Mouse (Mus musculus): ENCODE measurements around the gene Igfbpl1. TPM values are rescaled to one million over a fixed set of nuclear protein-coding genes. Genes with fewer than 3 reads are reported as not detected.

The Igfbpl1 gene
- polyA plus RNA-seq, 1 experiment from 2014 or later: 94.2 TPM

DNA sequence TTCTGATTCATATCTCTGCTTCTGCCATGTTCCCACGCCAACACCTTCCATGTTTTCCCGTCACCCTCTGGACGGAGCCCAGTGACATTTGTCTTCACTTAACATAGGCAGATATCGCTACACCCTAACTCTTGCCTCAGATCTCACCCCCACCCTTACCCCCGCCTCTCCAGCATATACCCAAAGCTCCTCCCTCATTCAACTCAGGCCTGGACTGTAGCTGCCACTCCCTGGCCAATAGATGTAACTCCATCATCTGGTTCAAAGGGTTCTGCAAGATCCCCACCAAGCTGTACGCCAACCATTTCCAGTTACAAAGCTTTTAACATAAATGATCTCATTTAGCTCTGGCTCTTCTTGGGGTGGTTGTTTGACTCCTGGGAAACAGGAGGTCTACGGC lies 59.9 kb downstream of the Igfbpl1 start:
- no peak for ATAC-seq
- Histone ChIP-seq H3K4me2 (ENCODE audit: low read length) (no peak overlapping the region), H3K4me1 (replicated peaks; ENCODE audit: control insufficient read depth, insufficient read depth, low read length) (peaks cover 75% of the 10 kb centered on the region), H3K4me3 (replicated peaks; ENCODE audit: low read length) (no peak overlapping the region), H3K27me3 (replicated peaks; ENCODE audit: control insufficient read depth, insufficient read depth, low read length) (no peaks in the 10 kb centered on the region), H3K36me3 (ENCODE audit: control insufficient read depth, insufficient read depth) (no peaks in the 10 kb centered on the region), H3K9ac (replicated peaks; ENCODE audit: low read depth, low read length) (no peak overlapping the region), H3K9me3 (ENCODE audit: control insufficient read depth, low read length) (no peaks in the 10 kb centered on the region; the same call in 1 of the 2 replicates), H3K27ac (ENCODE audit: low read length) (no peak overlapping the region)
- 83% methylated on average over 7 of the region's 7 CpGs for WGBS

DNA sequence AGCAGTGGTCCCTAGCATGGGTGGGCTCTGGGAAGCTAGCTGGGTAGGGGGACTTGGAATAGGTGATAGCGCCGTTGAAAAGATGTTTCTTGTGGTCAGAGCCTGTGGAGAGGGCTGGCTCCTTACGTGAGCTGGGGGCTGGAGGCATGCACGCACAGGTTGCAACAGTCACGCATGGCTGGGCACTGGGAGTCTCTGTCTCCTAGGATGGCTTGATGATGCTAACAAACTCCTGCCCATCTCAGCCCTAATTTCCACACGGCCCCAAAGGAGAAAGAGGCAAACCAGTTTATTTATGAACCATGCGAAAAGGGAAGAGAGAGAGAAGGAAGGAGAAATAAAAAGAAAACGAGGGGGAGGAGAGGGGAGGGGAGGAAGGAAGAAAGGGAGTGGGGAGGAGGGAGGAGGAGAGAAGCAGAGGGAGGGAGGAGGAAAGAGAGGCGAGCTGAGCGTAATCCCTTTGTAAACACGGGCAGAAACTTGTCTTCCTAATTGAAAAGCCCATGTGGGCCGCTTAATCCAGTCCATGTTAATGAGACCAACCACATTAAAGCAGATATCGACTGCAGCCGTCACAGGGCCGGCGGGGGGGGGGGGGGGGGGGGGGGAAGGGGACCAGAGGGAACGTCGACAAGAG lies 61.0 kb downstream of the Igfbpl1 start:
- Histone ChIP-seq H3K9ac (replicated peaks; ENCODE audit: low read depth, low read length) (peak overlapping the region; percentile 58), H3K27ac (ENCODE audit: low read length) (peak overlapping the region; percentile 84), H3K4me3 (replicated peaks; ENCODE audit: low read length) (no peak overlapping the region), H3K4me1 (replicated peaks; ENCODE audit: control insufficient read depth, insufficient read depth, low read length) (peaks cover 64% of the 10 kb centered on the region), H3K4me2 (ENCODE audit: low read length) (peak overlapping the region; percentile 38), H3K9me3 (ENCODE audit: control insufficient read depth, low read length) (no peaks in the 10 kb centered on the region; the same call in 1 of the 2 replicates), H3K27me3 (replicated peaks; ENCODE audit: control insufficient read depth, insufficient read depth, low read length) (no peaks in the 10 kb centered on the region), H3K36me3 (ENCODE audit: control insufficient read depth, insufficient read depth) (no peaks in the 10 kb centered on the region)
- ATAC-seq: peak; percentile 10; the same call in 1 of the 2 replicates
- 2% methylated on average over 12 of the region's 18 CpGs for WGBS

DNA sequence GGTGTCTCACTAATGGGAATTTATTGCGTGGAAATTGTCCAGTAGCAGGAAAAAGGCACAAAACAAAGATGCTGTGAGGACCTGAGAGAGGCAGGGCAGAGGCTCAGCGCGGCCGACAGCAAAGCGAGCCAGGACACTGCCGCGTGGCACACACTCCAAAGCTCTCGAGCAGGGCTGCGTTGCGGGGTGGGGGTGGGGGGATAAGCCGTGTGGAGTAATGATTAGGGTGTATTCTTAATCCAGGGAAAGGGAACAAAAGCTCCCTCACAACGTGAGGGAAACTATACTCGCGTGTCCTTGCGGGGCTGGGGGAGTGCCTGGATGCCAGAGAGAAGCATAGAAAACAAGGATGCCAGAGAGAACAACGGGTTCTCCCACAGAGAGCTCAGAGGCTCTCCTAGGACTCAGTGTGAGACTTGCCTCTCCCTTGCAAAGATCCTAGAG lies 61.6 kb downstream of the Igfbpl1 start:
- Histone ChIP-seq H3K27me3 (replicated peaks; ENCODE audit: control insufficient read depth, insufficient read depth, low read length) (no peaks in the 10 kb centered on the region), H3K4me3 (replicated peaks; ENCODE audit: low read length) (no peak overlapping the region), H3K27ac (ENCODE audit: low read length) (peak overlapping the region; percentile 84), H3K36me3 (ENCODE audit: control insufficient read depth, insufficient read depth) (no peaks in the 10 kb centered on the region), H3K4me2 (ENCODE audit: low read length) (peak overlapping the region; percentile 38), H3K9ac (replicated peaks; ENCODE audit: low read depth, low read length) (peak overlapping the region; percentile 58), H3K4me1 (replicated peaks; ENCODE audit: control insufficient read depth, insufficient read depth, low read length) (peaks cover 60% of the 10 kb centered on the region), H3K9me3 (ENCODE audit: control insufficient read depth, low read length) (no peaks in the 10 kb centered on the region; the same call in 1 of the 2 replicates)
- peak; percentile 13; the same call in 1 of the 2 replicates for ATAC-seq
- 1% methylated on average over 16 of the region's 16 CpGs for WGBS

DNA sequence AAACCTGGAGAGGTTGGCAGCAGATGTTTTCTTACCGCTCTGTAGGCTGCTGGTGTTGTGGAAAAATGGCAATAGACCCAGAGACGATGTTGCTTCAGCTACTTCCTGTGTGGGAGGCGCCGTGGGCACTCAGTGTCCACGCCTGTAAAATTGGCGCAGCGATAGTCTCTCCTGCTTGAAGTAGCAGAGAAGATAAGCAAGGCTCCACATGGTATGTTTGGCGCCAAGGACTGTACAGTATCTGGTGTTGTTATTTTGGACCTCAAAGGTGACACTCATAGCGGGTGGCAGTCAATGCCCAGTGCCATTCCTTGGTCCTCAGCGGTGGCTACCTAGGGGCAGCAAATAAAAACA lies 62.6 kb downstream of the Igfbpl1 start:
- no peak overlapping the region for H3K4me3 ChIP-seq (replicated peaks; ENCODE audit: low read length)
- H3K9me3 ChIP-seq (ENCODE audit: control insufficient read depth, low read length): no peaks in the 10 kb centered on the region; the same call in 1 of the 2 replicates
- no peak for ATAC-seq
- no peaks in the 10 kb centered on the region for H3K36me3 ChIP-seq (ENCODE audit: control insufficient read depth, insufficient read depth)
- WGBS: 19% methylated on average over 10 of the region's 10 CpGs
- peak overlapping the region; percentile 84 for H3K27ac ChIP-seq (ENCODE audit: low read length)
- H3K4me1 ChIP-seq (replicated peaks; ENCODE audit: control insufficient read depth, insufficient read depth, low read length): peaks cover 61% of the 10 kb centered on the region
- peak overlapping the region; percentile 8; the same call in 1 of the 2 replicates for H3K4me2 ChIP-seq (ENCODE audit: low read length)
- H3K9ac ChIP-seq (replicated peaks; ENCODE audit: low read depth, low read length): 0 out of 2 replicates have a peak overlapping the region, but pooled peaks have one; percentile 0
- H3K27me3 ChIP-seq (replicated peaks; ENCODE audit: control insufficient read depth, insufficient read depth, low read length): no peaks in the 10 kb centered on the region

DNA sequence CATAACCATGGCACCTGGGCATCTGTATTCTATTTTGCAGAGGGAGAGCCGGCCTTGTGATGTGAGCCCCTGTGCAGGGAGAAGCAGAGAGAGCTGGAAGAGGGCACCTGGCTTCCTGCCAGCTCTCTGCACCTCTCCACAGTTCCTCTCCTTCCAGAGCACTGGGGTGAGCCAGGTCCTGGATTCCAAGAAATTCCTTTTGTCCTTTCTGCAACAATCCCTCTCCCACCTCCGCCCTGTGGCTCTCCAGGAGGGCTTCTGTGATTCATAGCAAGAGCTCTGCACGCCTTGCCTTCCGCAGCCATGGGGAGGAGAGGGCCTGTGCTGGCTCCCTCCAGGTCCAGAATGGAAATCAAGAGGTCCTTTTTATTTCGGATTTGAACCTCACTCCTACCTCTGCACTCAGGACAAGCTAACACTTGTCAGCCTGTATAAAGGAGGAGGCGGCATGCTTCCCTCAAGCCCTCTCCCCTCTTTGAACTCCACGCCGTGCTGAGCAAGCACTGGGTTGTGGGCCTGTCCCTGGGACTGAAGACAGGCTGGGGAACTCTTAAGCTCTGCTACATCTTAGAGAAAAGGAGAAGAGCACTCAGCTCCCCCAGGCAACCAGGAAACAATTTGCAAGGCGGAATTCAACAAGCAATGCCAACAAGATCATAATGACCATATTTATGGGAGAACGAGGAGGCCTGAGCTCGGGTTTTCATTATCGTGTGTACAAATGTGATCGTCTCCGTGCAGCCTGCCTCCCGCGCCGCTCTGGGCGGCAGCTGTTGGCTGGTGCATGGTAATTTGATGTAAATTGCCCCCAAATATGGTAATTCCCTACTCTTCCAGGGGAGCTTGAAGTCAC lies 63.2 kb downstream of the Igfbpl1 start:
- ATAC-seq: peak; percentile 66
- H3K27me3 ChIP-seq (replicated peaks; ENCODE audit: control insufficient read depth, insufficient read depth, low read length): no peaks in the 10 kb centered on the region

DNA sequence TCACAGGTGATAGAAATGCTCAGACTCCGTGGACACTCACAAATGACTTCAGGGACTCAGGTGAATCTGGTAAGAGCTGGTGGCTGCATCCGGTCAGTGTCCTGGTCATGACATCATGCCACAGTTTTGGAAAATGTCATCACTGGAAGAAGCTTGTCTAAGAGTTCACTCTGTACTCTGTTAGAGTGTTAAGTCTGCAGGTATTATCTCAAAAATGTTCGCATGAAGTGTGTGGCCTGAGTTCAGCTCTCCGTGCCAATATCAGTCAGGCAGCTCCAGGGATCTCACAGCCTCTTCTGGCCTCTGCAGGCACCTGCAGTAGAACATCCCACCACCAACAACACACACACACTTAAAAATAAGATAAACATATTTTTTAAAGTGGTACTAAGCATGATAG lies 64.1 kb downstream of the Igfbpl1 start:
- no peak for ATAC-seq
- Histone ChIP-seq H3K27me3 (replicated peaks; ENCODE audit: control insufficient read depth, insufficient read depth, low read length) (no peaks in the 10 kb centered on the region), H3K9ac (replicated peaks; ENCODE audit: low read depth, low read length) (no peak overlapping the region), H3K27ac (ENCODE audit: low read length) (peak overlapping the region; percentile 84), H3K9me3 (ENCODE audit: control insufficient read depth, low read length) (no peaks in the 10 kb centered on the region; the same call in 1 of the 2 replicates), H3K4me2 (ENCODE audit: low read length) (no peak overlapping the region), H3K4me1 (replicated peaks; ENCODE audit: control insufficient read depth, insufficient read depth, low read length) (peaks cover 58% of the 10 kb centered on the region), H3K4me3 (replicated peaks; ENCODE audit: low read length) (no peak overlapping the region), H3K36me3 (ENCODE audit: control insufficient read depth, insufficient read depth) (no peaks in the 10 kb centered on the region)
- WGBS: 82% methylated on average over 4 of the region's 4 CpGs

More for the DNA sequence above, 63.2 kb downstream of the Igfbpl1 start:
- H3K4me1 ChIP-seq (replicated peaks; ENCODE audit: control insufficient read depth, insufficient read depth, low read length): peaks cover 61% of the 10 kb centered on the region
- H3K9ac ChIP-seq (replicated peaks; ENCODE audit: low read depth, low read length): peak overlapping the region; percentile 27
- 6% methylated on average over 18 of the region's 18 CpGs for WGBS
- H3K27ac ChIP-seq (ENCODE audit: low read length): peak overlapping the region; percentile 84
- no peaks in the 10 kb centered on the region for H3K36me3 ChIP-seq (ENCODE audit: control insufficient read depth, insufficient read depth)
- no peak overlapping the region for H3K4me3 ChIP-seq (replicated peaks; ENCODE audit: low read length)
- no peaks in the 10 kb centered on the region; the same call in 1 of the 2 replicates for H3K9me3 ChIP-seq (ENCODE audit: control insufficient read depth, low read length)
- peak overlapping the region; percentile 8; the same call in 1 of the 2 replicates for H3K4me2 ChIP-seq (ENCODE audit: low read length)

Other genes with a start within 250 kb of the Igfbpl1 start
- gene Aldh1b1, start 27.9 kb downstream of the Igfbpl1 start, polyA plus RNA-seq (2015; fragmentation: Nextera tagmentation; extraction: Ambion mirVana): 30.9 and 31.8 TPM in 2 replicates
- gene Stra6l, start 21.7 kb upstream of the Igfbpl1 start, polyA plus RNA-seq (2015; fragmentation: Nextera tagmentation; extraction: Ambion mirVana): 1.6 TPM in 2 replicates
- 0.30 and 0.35 TPM in 2 replicates for gene Ccdc180, start 63.4 kb upstream of the Igfbpl1 start, polyA plus RNA-seq (2015; fragmentation: Nextera tagmentation; extraction: Ambion mirVana)
- 19.3 and 20.9 TPM in 2 replicates for gene Tdrd7, start 138.4 kb upstream of the Igfbpl1 start, polyA plus RNA-seq (2015; fragmentation: Nextera tagmentation; extraction: Ambion mirVana)
- 0.52 and 0.81 TPM in 2 replicates for gene Tmod1, start 212.0 kb upstream of the Igfbpl1 start, polyA plus RNA-seq (2015; fragmentation: Nextera tagmentation; extraction: Ambion mirVana)